ENCODE assay signal across 23 mouse cellular contexts in genomic region chr6:120938763-120939450, GRCm38 (mm10). TPM values are rescaled to one million over a fixed set of nuclear protein-coding genes. Genes with fewer than 3 reads are reported as not detected.
DNase-seq lines count a peak whose midpoint lies in the region; TF ChIP-seq lines count a peak whose summit lies in the region.
"Had no signal": no experiment of that assay in that cellular context is flagged by ENCODE, and none has a peak within 500 bp of the region (broad histone marks: within the 10 kb centered on the region; RNA-seq: fewer than 3 reads in every experiment).

No protein-coding gene starts in this region.

- dilution Hi-C loops in CH12.LX (cut with MboI; ENCODE audit: extremely low pct_ligation_motif_present, extremely low pct_unique_long_range_greater_than_20kb, low sequenced_read_pairs) = no loop called here

- peak overlapping the region; percentile 91 for H3K4me2 ChIP-seq in CH12.LX (ENCODE audit: insufficient read depth, low read depth, poor library complexity, severe bottlenecking)
- H3K4me2 ChIP-seq: embryonic facial prominence, embryonic 13.5 days; embryonic facial prominence, embryonic 15.5 days; forebrain, embryonic 12.5 days had no signal

- peak overlapping the region; percentile 89 for H3K9ac ChIP-seq in CH12.LX (ENCODE audit: insufficient read depth, low read depth)
- H3K9ac ChIP-seq: embryonic facial prominence, embryonic 13.5 days; embryonic facial prominence, embryonic 15.5 days; forebrain, embryonic 12.5 days had no signal

- H3K4me3 ChIP-seq in layer of hippocampus, adult 2 months = no peak overlapping the region
- H3K4me3 ChIP-seq in spleen, adult 2 months (ENCODE audit: extremely low read depth, insufficient read depth, insufficient read length) = no peak overlapping the region
- peak overlapping the region; percentile 64 to 94 (median 80) for H3K4me3 ChIP-seq in CH12.LX (replicated peaks in 1 of 3; ENCODE audit: low read depth in 2 of 3, low read length in 2 of 3, poor library complexity in 1 of 3)
- H3K4me3 ChIP-seq: embryonic facial prominence, embryonic 13.5 days; embryonic facial prominence, embryonic 15.5 days; erythroblast, embryonic 14.5 days; forebrain, embryonic 10.5 days; forebrain, embryonic 12.5 days had no signal

- peak in 1 of 2 experiments; percentile 24 for DNase-seq in layer of hippocampus, adult 2 months (ENCODE audit: low spot score in 2 of 2)
- no peak for DNase-seq in layer of hippocampus, postnatal 36 days
- DNase-seq in spleen, adult 2 months (ENCODE audit: low read depth in 1 of 2, low spot score in 2 of 2) = no peak
- no peak for DNase-seq in spleen, postnatal 14 days (ENCODE audit: low spot score in 2 of 2)
- DNase-seq in CH12.LX (ENCODE audit: extremely low read depth) (no peak), liver (no peak)
- peak; percentile 23 for DNase-seq in brain, embryonic 14.5 days (ENCODE audit: low read depth)
- DNase-seq in lung, postnatal 10 days = no peak
- DNase-seq: adrenal gland, adult 2 months; adrenal gland, postnatal 10 days; adrenal gland, postnatal 25 days; cerebellum, adult 11 months; cerebellum, adult 18-20 months; cerebellum, adult 8-10 months; cerebellum, adult 9-11 months; cerebellum, postnatal 14 days; cerebellum, postnatal 36 days; embryo, embryonic 11 days had no signal

- 88% methylated on average over 12 of the region's 12 CpGs for WGBS in spleen, adult 2 months

- peaks cover 38% of the 10 kb centered on the region for H3K79me2 ChIP-seq in CH12.LX (replicated peaks; ENCODE audit: control insufficient read depth, extremely low read depth, insufficient read depth, poor library complexity, severe bottlenecking)

- peak; percentile 50; the same call in 1 of the 2 replicates for TF ChIP-seq EP300 in CH12.LX (IDR thresholded peaks at IDR 0.05; ENCODE audit: low read length)

- TF ChIP-seq POLR2A in spleen, adult 2 months (IDR thresholded peaks at IDR 0.05; ENCODE audit: low read depth, low read length) = no peak
- no peak for TF ChIP-seq POLR2A in CH12.LX (IDR thresholded peaks at IDR 0.05; ENCODE audit: low read depth, low read length)
- no peak for TF ChIP-seq POLR2A in brain, embryonic 14.5 days (IDR thresholded peaks at IDR 0.05; ENCODE audit: borderline replicate concordance, extremely low read depth, insufficient read depth, insufficient read length, poor library complexity, severe bottlenecking)

- no peaks in the 10 kb centered on the region for H3K9me3 ChIP-seq in CH12.LX (replicated peaks; ENCODE audit: low read length)
- H3K9me3 ChIP-seq: embryonic facial prominence, embryonic 13.5 days; embryonic facial prominence, embryonic 15.5 days; forebrain, embryonic 10.5 days; forebrain, embryonic 12.5 days had no signal

- no peaks in the 10 kb centered on the region for H3K36me3 ChIP-seq in spleen, adult 2 months (ENCODE audit: control insufficient read depth, insufficient read depth, low read length)
- H3K36me3 ChIP-seq in CH12.LX (replicated peaks in 1 of 2; ENCODE audit: control insufficient read depth in 1 of 2, insufficient read depth in 1 of 2, low read length in 1 of 2) = peaks cover 15 to 50% of the 10 kb centered on the region in 2 experiments

- no peaks in the 10 kb centered on the region; the same call in 1 of the 2 replicates for H3K4me1 ChIP-seq in spleen, adult 2 months (ENCODE audit: control insufficient read depth, insufficient read depth, insufficient read length)
- peaks cover 40 to 49% of the 10 kb centered on the region in 2 experiments for H3K4me1 ChIP-seq in CH12.LX (ENCODE audit: control insufficient read depth in 1 of 2, insufficient read depth in 2 of 2)
- H3K4me1 ChIP-seq: embryonic facial prominence, embryonic 15.5 days had no signal

- no peaks in the 10 kb centered on the region for H3K27me3 ChIP-seq in spleen, adult 2 months (ENCODE audit: control insufficient read depth, insufficient read depth, low read length)
- no peaks in the 10 kb centered on the region for H3K27me3 ChIP-seq in CH12.LX (replicated peaks)
- H3K27me3 ChIP-seq: embryonic facial prominence, embryonic 13.5 days; embryonic facial prominence, embryonic 15.5 days; forebrain, embryonic 12.5 days had no signal

- 0 out of 2 replicates have a peak overlapping the region, but pooled peaks have one; percentile 52 for H3K27ac ChIP-seq in layer of hippocampus, adult 2 months
- H3K27ac ChIP-seq in spleen, adult 2 months (ENCODE audit: insufficient read depth, low read length) = peak overlapping the region; percentile 4; the same call in 1 of the 2 replicates
- H3K27ac ChIP-seq in CH12.LX (ENCODE audit: insufficient read depth, low read depth) = peak overlapping the region; percentile 99
- H3K27ac ChIP-seq: embryonic facial prominence, embryonic 13.5 days; embryonic facial prominence, embryonic 15.5 days; forebrain, embryonic 10.5 days; forebrain, embryonic 12.5 days had no signal

- no peak for TF ChIP-seq CTCF in layer of hippocampus, adult 2 months (conservative IDR thresholded peaks at IDR 0.05)
- no peak for TF ChIP-seq CTCF in spleen, adult 2 months (IDR thresholded peaks at IDR 0.05; ENCODE audit: extremely low read depth, insufficient read depth, insufficient read length, insufficient replicate concordance)
- TF ChIP-seq CTCF in CH12.LX (conservative IDR thresholded peaks at IDR 0.05 in 1 of 2, IDR thresholded peaks at IDR 0.05 in 1 of 2; ENCODE audit: low read depth in 2 of 2, low read length in 2 of 2) = no peak
- TF ChIP-seq CTCF in brain, embryonic 14.5 days (IDR thresholded peaks at IDR 0.05; ENCODE audit: borderline replicate concordance, extremely low read depth, insufficient read depth, insufficient read length) = no peak

- in situ Hi-C loops in CH12.LX (cut with MboI; ENCODE audit: low pct_ligation_motif_present, low pct_unique_long_range_greater_than_20kb, low sequenced_read_pairs) = no loop called here

- no peak; the same call in 1 of the 2 replicates for TF ChIP-seq RAD21 in CH12.LX (IDR thresholded peaks at IDR 0.05; ENCODE audit: low read depth, low read length)

TF ChIP-seq in CH12.LX, 34 proteins besides CTCF, POLR2A, EP300 and RAD21:
- TF ChIP-seq MAX (IDR thresholded peaks at IDR 0.05; ENCODE audit: low read length) = peak; percentile 60; the same call in 1 of the 2 replicates
- TF ChIP-seq CHD2 (IDR thresholded peaks at IDR 0.05; ENCODE audit: low read length) = peak; percentile 39; the same call in 1 of the 2 replicates
- peak; percentile 41; the same call in 1 of the 2 replicates for TF ChIP-seq IRF4 (IDR thresholded peaks at IDR 0.05; ENCODE audit: low read depth, low read length)
- no peak for TF ChIP-seq BHLHE40 (IDR thresholded peaks at IDR 0.05; ENCODE audit: low read depth, low read length)
- no peak for TF ChIP-seq ZC3H11A (IDR thresholded peaks at IDR 0.05; ENCODE audit: low read depth, low read length)
- peak; percentile 88 for TF ChIP-seq ELF1 (IDR thresholded peaks at IDR 0.05; ENCODE audit: low read depth, low read length)
- TF ChIP-seq PAX5 (IDR thresholded peaks at IDR 0.05; ENCODE audit: low read length) = no peak
- peak; percentile 31; the same call in 1 of the 2 replicates for TF ChIP-seq HCFC1 (IDR thresholded peaks at IDR 0.05; ENCODE audit: low read depth, low read length)
- TF ChIP-seq TBP (conservative IDR thresholded peaks at IDR 0.05; ENCODE audit: low read depth, low read length) = peak; percentile 76; the same call in 1 of the 2 replicates
- 0 out of 2 replicates have a peak, but pooled peaks have one; percentile 37 for TF ChIP-seq TCF12 (IDR thresholded peaks at IDR 0.05; ENCODE audit: low read depth, low read length)
- TF ChIP-seq MAFK (IDR thresholded peaks at IDR 0.05; ENCODE audit: insufficient replicate concordance, low read length) = peak; percentile 70; the same call in 1 of the 2 replicates
- TF ChIP-seq CHD1 (IDR thresholded peaks at IDR 0.05; ENCODE audit: low read depth, low read length) = peak; percentile 97
- TF ChIP-seq SIN3A (IDR thresholded peaks at IDR 0.05; ENCODE audit: low read length) = peak; percentile 58; the same call in 1 of the 2 replicates
- no peak for TF ChIP-seq MEF2A (IDR thresholded peaks at IDR 0.05; ENCODE audit: borderline replicate concordance, low read depth, low read length)
- TF ChIP-seq SMC3 (IDR thresholded peaks at IDR 0.05; ENCODE audit: low read depth, low read length) = 0 out of 2 replicates have a peak, but pooled peaks have one; percentile 7
- TF ChIP-seq NELFE (IDR thresholded peaks at IDR 0.05; ENCODE audit: low read depth, low read length) = 0 out of 2 replicates have a peak, but pooled peaks have one; percentile 26
- peak; percentile 37; the same call in 1 of the 2 replicates for TF ChIP-seq RCOR1 (conservative IDR thresholded peaks at IDR 0.05; ENCODE audit: low read depth, low read length)
- TF ChIP-seq ZMIZ1 (IDR thresholded peaks at IDR 0.05; ENCODE audit: low read depth, low read length) = peak; percentile 23
TF ChIP-seq in CH12.LX: peak in this region for 14.

RNA-seq across cellular contexts. Expression of gene Bid, which starts 22.3 kb away (rescaled TPM):
- 10 to 100 TPM; 15.3 to 15.5 TPM for total RNA-seq in layer of hippocampus, adult 2 months (2021)
- total RNA-seq in layer of hippocampus, postnatal 36 days (2021) = 10 to 100 TPM; 15.6 to 18.7 TPM
- 23.6 and 24.0 TPM in 2 replicates for polyA plus RNA-seq in spleen, adult 2 months (2012; rRNA removed)
- total RNA-seq in CH12.LX (2012; rRNA removed) = 102 and 118 TPM in 2 replicates
- total RNA-seq in CH12.LX (2014; rRNA removed) = 132 and 148 TPM in 2 replicates
- 129 and 144 TPM in 2 replicates for polyA plus RNA-seq in CH12.LX (2012; ENCODE audit: insufficient read length, low read depth)
- 23.3 and 23.6 TPM in 2 replicates for polyA plus RNA-seq in brain, embryonic 14.5 days (2012; rRNA removed)

Comparison
In these comparisons a context has a peak if more than half of its experiments do, and no peak if none do; other contexts are left out.
1. H3K27ac ChIP-seq: peak in every context shown above with its lines; median percentile 99 in CH12.LX; 52 in layer of hippocampus, adult 2 months; 4 in spleen, adult 2 months.
2. H3K4me3 ChIP-seq: peak in CH12.LX (3 of 3); none in layer of hippocampus, adult 2 months (single experiment) and spleen, adult 2 months (single experiment).
3. RNA of gene Bid, which starts 22.3 kb away (total RNA-seq): 102 to 148 TPM in CH12.LX; 15.6 to 18.7 TPM in layer of hippocampus, postnatal 36 days and 15.3 to 15.5 TPM in layer of hippocampus, adult 2 months; every median in the first group is over 4 times any median in the second.